Mouse (Mus musculus) forebrain, embryonic 16.5 days (tissue): Measurements from ENCODE around the gene Fhl3. TPM values are rescaled to one million over a fixed set of nuclear protein-coding genes. Genes with fewer than 3 reads are reported as not detected.

Experiments used
- ATAC-seq: fragments of 200-750 bp; cut with Nextera tagmentation; 2 replicates; pipeline ENCODE4 v1.8.0; 2017; ENCODE audit warnings: mild to moderate bottlenecking, moderate library complexity
- H3K27ac ChIP-seq: fragments of 300-500 bp; sonication (generic); 2 replicates; pipeline ENCODE4 v1.5.1; 2014; ENCODE audit warnings: low read length, control low read depth
- H3K27me3 ChIP-seq: fragments of 300-500 bp; sonication (generic); replicated peaks from 2 replicates; pipeline ENCODE4 v1.6.1; 2014; ENCODE audit warnings: low read length; ENCODE audit not compliant: control insufficient read depth, insufficient read depth
- H3K36me3 ChIP-seq: fragments of 300-500 bp; sonication (generic); 2 replicates; pipeline ENCODE4 v1.6.1; 2014; ENCODE audit not compliant: control insufficient read depth, insufficient read depth
- H3K4me1 ChIP-seq: fragments of 300-500 bp; sonication (generic); replicated peaks from 2 replicates; pipeline ENCODE4 v1.6.1; 2014; ENCODE audit warnings: low read length; ENCODE audit not compliant: control insufficient read depth, insufficient read depth
- H3K4me2 ChIP-seq: fragments of 300-500 bp; sonication (generic); 2 replicates; pipeline ENCODE4 v1.6.1; 2014; ENCODE audit warnings: mild to moderate bottlenecking, low read length, control low read depth
- H3K4me3 ChIP-seq: fragments of 300-500 bp; sonication (generic); replicated peaks from 2 replicates; pipeline ENCODE4 v1.5.1; 2014; ENCODE audit warnings: mild to moderate bottlenecking, low read length, control low read depth
- H3K9ac ChIP-seq: fragments of 300-500 bp; sonication (generic); replicated peaks from 2 replicates; pipeline ENCODE4 v1.6.1; 2014; ENCODE audit warnings: low read depth, low read length, control low read depth
- H3K9me3 ChIP-seq: fragments of 300-500 bp; sonication (generic); 2 replicates; pipeline ENCODE4 v1.6.1; 2016; ENCODE audit warnings: low read length; ENCODE audit not compliant: control insufficient read depth
- WGBS: fragments of 180-500 bp; shearing (Covaris S2); extraction: QIAGEN DNeasy Blood & Tissue Kit; methylation state at CpG from one replicate; pipeline ENCODE4 v1.1.7; 2014; 5-methylcytosine and 5-hydroxymethylcytosine counted together
- polyA plus RNA-seq: library from polyadenylated mRNA; unstranded; fragments of >200 nt; fragmentation: Nextera tagmentation; extraction: Ambion mirVana; gene quantifications from 2 replicates; pipeline ENCODE4 v1.2.1, GENCODE M21; 2015

Fhl3 gene
- 1.9 and 2.3 TPM in 2 replicates for polyA plus RNA-seq

DNA sequence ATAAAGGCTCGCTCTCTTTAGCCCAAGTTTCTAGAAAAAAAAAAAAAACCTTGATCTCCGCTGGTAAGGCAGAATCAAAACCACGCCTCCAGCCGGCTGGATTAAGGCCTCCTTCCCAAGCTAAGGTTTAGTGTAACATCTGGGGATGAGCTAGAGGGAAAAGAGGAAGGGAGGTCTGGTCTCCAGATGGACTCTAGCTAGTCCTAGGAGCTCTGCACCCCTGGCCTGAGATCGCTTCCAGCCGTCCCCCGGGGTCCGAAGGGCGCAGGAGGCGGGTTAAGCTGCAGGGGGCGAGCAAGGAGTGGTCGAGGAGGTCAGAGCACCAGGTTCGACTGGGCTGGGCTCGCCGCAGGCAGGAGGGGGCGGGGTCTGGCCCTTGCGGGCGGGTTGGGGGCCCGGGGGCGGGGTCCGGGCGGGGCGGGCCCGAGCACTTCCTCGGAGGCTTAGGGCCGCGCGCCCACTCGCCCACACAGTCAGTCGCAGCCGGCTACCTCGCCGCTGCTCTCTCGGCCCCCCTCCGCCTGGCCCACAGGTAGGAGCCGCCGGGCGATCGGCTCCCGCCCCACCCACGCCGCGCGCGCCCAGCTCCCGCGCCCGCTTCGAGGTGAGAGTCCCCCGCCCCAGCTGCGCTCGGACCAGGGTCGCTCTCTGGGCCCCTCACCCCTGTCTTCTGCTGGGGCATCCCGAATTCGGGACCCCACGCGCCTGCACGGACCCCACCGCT lies at the start of gene Fhl3:
Fhl3 (plus strand) TSS at position 454 of the 724 bp plus-strand sequence.
- Histone ChIP-seq H3K4me3 (peak within 1 kb of the TSS; percentile 69), H3K9me3 (no peaks in the 10 kb centered on the region), H3K9ac (peak within 1 kb of the TSS; percentile 68), H3K27me3 (peaks cover 12% of the 10 kb centered on the region), H3K4me1 (peaks cover 40% of the 10 kb centered on the region), H3K36me3 (no peaks in the 10 kb centered on the region), H3K4me2 (peak within 1 kb of the TSS; percentile 99), H3K27ac (no peak within 1 kb of the TSS; the same call in 1 of the 2 replicates)
- peak; percentile 32 for ATAC-seq
- under 1% methylated on average over 44 of the region's 59 CpGs for WGBS

DNA sequence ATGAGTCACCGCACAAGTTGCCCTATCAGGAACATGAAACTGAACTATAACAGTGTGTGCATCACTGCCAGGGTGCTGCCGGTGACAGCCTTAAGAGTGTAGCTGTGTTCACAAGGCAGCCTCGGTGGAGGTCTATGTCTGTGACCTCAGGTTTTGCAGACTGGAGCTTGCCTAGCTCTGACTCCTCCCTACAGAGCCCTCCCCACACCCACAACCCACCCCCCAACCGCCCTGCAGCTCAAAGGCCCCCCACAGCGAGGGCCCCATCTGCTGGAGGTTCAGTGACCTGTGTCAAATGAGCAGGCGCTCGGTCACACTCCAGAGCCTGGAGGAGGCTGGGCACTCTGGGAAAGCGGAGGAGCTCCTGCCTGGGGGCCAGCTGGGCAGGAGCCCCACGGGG lies 47.6 kb upstream of the Fhl3 start:
- Histone ChIP-seq H3K4me1 (peaks cover 18% of the 10 kb centered on the region), H3K9ac (no peak overlapping the region), H3K27me3 (peaks cover 26% of the 10 kb centered on the region), H3K9me3 (no peaks in the 10 kb centered on the region), H3K4me3 (no peak overlapping the region), H3K4me2 (no peak overlapping the region), H3K27ac (no peak overlapping the region), H3K36me3 (no peaks in the 10 kb centered on the region)
- ATAC-seq: no peak
- 3% methylated on average over 9 of the region's 9 CpGs for WGBS

DNA sequence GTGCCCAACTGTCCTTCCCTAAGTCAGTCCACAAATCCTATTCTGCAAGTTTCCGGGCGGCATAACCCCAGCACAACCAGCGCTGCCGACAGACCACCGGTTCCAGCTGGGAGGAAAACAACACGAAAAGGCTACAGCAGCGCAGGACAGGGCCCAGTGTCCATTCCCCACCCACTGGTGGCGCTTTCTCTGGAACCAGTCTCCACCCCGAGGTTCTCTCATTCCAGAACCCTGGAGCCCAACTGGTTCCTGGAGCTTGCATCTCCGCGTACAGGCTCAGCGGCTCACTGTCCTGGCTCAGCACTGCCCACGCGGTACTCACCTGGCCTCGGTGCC lies 44.0 kb upstream of the Fhl3 start, which contains the start of gene Pou3f1:
Pou3f1 (plus strand) TSS at position 290 of the 336 bp plus-strand sequence.
- Histone ChIP-seq H3K27me3 (peaks cover 37% of the 10 kb centered on the region), H3K9ac (peak within 1 kb of the TSS; percentile 75), H3K36me3 (no peaks in the 10 kb centered on the region), H3K9me3 (no peaks in the 10 kb centered on the region), H3K4me1 (peaks cover 33% of the 10 kb centered on the region), H3K4me3 (peak within 1 kb of the TSS; percentile 71), H3K27ac (peak within 1 kb of the TSS; percentile 63), H3K4me2 (peak within 1 kb of the TSS; percentile 92)
- ATAC-seq: no peak; the same call in 1 of the 2 replicates
- WGBS: 2% methylated on average over 15 of the region's 15 CpGs

DNA sequence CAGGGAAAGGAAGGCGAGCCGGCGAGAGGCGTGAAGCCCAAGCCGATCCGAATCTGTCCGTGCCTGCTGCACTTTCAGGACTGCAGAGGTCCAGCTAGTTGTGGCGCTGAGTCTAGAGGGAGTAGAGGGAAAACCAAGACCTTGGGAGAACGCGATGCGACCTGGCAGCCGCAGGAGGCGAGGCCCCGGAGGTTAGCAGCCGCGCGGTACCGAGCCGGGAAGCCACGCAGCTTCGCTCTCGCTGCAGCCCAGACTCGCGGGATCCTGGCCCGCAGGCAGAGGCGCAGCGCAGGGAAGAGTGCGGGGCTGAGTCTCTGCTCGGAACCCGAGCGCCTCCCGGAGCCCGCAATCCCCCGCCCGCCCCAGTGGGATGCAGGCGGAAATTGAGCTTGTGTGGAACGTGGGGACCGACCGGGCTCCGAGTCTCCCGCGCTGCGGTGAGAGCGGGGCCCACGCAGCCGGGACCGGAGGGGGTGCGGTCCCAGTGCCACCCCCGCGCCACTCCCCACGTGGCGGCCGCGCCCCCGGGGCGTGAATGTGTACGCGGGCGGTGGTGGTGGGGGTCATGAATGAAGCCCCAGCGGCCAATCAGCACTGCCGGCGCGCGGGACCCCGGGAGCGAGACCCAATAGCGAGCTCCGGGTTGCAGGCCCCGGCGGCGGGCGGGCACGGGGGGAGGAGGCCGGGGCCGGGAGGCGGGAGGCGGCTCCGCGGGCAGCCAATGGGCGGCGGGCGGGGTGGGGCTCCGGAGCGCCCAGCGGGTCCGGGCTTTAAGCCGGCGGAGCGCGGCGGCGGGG lies 43.4 kb upstream of the Fhl3 start:
- Histone ChIP-seq H3K36me3 (no peaks in the 10 kb centered on the region), H3K4me1 (peaks cover 37% of the 10 kb centered on the region), H3K4me3 (peak overlapping the region; percentile 71), H3K9ac (peak overlapping the region; percentile 64), H3K4me2 (peak overlapping the region; percentile 92), H3K27ac (peak overlapping the region; percentile 50), H3K27me3 (peaks cover 38% of the 10 kb centered on the region), H3K9me3 (no peaks in the 10 kb centered on the region)
- WGBS: under 1% methylated on average over 80 of the region's 92 CpGs
- ATAC-seq: peak; percentile 94

DNA sequence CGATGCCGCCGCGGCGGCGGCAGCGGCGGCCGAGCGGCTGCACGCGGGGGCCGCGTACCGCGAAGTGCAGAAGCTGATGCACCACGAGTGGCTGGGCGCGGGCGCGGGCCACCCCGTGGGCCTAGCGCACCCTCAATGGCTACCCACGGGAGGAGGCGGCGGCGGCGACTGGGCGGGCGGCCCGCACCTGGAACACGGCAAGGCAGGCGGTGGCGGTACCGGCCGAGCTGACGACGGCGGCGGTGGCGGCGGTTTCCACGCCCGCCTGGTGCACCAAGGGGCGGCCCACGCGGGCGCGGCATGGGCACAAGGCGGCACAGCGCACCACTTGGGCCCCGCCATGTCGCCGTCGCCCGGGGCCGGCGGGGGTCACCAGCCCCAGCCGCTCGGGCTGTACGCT lies 42.7 kb upstream of the Fhl3 start:
- H3K4me3 ChIP-seq: peak overlapping the region; percentile 71
- H3K4me1 ChIP-seq: peaks cover 37% of the 10 kb centered on the region
- no peak for ATAC-seq
- H3K9me3 ChIP-seq: no peaks in the 10 kb centered on the region
- H3K27me3 ChIP-seq: peaks cover 38% of the 10 kb centered on the region
- peak overlapping the region; percentile 92 for H3K4me2 ChIP-seq
- H3K27ac ChIP-seq: peak overlapping the region; percentile 63
- peak overlapping the region; percentile 75 for H3K9ac ChIP-seq
- H3K36me3 ChIP-seq: no peaks in the 10 kb centered on the region
- WGBS: under 1% methylated on average over 49 of the region's 61 CpGs

DNA sequence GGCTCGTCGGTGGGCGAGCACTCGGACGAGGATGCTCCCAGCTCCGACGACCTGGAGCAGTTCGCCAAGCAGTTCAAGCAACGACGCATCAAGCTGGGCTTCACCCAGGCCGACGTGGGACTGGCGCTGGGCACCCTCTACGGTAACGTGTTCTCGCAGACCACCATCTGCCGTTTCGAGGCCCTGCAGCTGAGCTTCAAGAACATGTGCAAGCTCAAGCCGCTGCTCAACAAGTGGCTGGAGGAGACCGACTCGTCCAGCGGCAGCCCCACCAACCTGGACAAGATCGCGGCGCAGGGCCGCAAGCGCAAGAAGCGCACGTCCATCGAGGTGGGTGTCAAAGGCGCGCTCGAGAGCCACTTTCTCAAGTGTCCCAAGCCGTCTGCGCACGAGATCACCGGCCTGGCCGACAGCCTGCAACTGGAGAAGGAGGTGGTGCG lies 42.1 kb upstream of the Fhl3 start:
- Histone ChIP-seq H3K9me3 (no peaks in the 10 kb centered on the region), H3K4me3 (peak overlapping the region; percentile 71), H3K27me3 (peaks cover 37% of the 10 kb centered on the region), H3K36me3 (no peaks in the 10 kb centered on the region), H3K27ac (no peak overlapping the region), H3K4me2 (peak overlapping the region; percentile 92), H3K9ac (peak overlapping the region; percentile 75), H3K4me1 (peaks cover 34% of the 10 kb centered on the region)
- under 1% methylated on average over 39 of the region's 39 CpGs for WGBS
- ATAC-seq: no peak

DNA sequence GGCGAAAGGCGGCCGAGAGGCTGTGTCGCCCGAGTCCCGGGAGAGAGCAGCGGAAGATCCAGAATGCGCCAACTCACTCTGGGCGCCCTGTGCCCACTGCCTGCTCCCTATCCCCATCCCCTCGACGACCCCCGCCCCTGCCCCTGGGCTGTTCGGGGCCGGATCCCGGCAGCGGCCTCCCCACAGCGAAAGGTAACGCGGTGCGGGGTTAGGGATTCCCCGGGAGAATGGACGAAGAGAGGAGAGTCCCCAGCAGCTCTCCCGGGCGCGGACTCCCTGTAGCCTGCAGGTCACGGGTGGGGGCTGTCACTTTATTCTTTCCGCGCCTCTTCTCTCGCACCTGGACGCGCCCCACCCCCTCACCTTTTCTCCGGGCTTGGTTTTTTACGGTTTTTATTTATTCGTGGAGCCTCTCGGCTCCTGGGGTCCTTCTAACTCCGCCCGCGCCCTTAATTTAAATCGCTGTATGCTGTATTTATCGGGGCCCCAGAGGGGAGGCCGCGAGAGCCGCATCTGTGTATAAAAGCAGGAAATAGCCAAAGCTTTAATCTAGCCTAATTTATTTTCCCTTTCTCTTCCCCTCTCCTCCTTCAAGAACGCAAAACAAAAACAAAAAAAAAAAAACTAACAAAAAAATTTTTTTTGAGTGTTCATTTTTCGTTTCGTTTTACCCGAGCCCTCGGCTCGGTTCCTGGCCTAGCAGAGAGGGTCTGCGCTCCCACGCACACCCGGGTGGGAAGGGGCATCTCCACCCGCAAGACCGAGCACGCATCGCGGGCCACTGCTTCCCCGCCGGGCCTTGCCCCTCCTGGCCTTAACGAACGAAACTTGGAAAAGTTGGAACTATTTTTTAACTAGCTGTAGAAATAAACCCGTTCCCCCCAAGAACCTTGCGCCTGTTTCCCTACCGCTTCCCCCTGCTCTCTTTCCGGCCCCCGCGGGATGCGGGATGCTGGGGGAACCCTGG lies 41.0 kb upstream of the Fhl3 start:
- Histone ChIP-seq H3K27ac (no peak overlapping the region), H3K4me2 (peak overlapping the region; percentile 92), H3K9ac (peak overlapping the region; percentile 75), H3K4me3 (peak overlapping the region; percentile 71), H3K36me3 (no peaks in the 10 kb centered on the region), H3K9me3 (no peaks in the 10 kb centered on the region), H3K4me1 (peaks cover 42% of the 10 kb centered on the region), H3K27me3 (peaks cover 29% of the 10 kb centered on the region)
- no peak for ATAC-seq
- 1% methylated on average over 67 of the region's 68 CpGs for WGBS

DNA sequence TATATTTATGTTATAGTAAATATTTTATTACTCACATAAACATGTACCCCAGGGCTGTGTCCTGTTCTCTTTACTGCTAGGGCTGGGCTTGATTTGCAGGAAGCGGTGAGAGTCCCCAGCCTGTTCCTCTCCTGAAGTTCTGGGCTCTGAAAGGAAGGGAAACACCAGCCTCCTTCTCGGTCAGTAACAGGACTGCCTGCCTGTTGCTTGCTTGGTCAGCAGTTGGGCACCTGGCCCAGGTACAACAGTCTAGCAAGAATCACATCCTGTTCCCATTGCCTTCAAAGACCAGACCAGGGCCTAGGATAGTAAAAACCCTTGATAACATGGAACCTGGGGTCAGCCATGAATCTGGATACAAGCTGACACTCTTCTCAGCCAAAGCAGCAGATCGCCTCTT lies 39.9 kb upstream of the Fhl3 start:
- no peaks in the 10 kb centered on the region for H3K36me3 ChIP-seq
- peak overlapping the region; percentile 22 for H3K4me3 ChIP-seq
- no peak overlapping the region for H3K9ac ChIP-seq
- H3K9me3 ChIP-seq: no peaks in the 10 kb centered on the region
- H3K27me3 ChIP-seq: peaks cover 23% of the 10 kb centered on the region
- peak overlapping the region; percentile 44 for H3K4me2 ChIP-seq
- H3K27ac ChIP-seq: no peak overlapping the region
- 53% methylated on average over 3 of the region's 3 CpGs for WGBS
- no peak for ATAC-seq
- H3K4me1 ChIP-seq: peaks cover 43% of the 10 kb centered on the region
